Mouse (Mus musculus) heart, embryonic 16.5 days (tissue): ENCODE results near the gene Crocc2. TPM values are rescaled to one million over a fixed set of nuclear protein-coding genes. Genes with fewer than 3 reads are reported as not detected.
A peak's percentile ranks its signal among the peaks of the same experiment; 100 is the strongest.

Source experiments
- ATAC-seq: fragments of 200-750 bp; cut with Nextera tagmentation; replicated peaks from 2 replicates; pipeline ENCODE4 v1.8.0; 2017; ENCODE audit warnings: moderate number of reproducible peaks; ENCODE audit not compliant: insufficient read depth, low FRiP score; ENCODE audit errors: extremely low read depth
- H3K27ac ChIP-seq: fragments of 300-500 bp; sonication (generic); 2 replicates; pipeline ENCODE4 v1.5.1; 2014; ENCODE audit warnings: mild to moderate bottlenecking, low read length, control low read depth, moderate library complexity
- H3K27me3 ChIP-seq: fragments of 300-500 bp; sonication (generic); 2 replicates; pipeline ENCODE4 v1.6.1; 2014; ENCODE audit warnings: low read length, mixed read lengths; ENCODE audit not compliant: control insufficient read depth, insufficient read depth
- H3K36me3 ChIP-seq: fragments of 300-500 bp; sonication (generic); 2 replicates; pipeline ENCODE4 v1.6.1; 2014; ENCODE audit not compliant: control insufficient read depth, insufficient read depth
- H3K4me1 ChIP-seq: fragments of 300-500 bp; sonication (generic); 2 replicates; pipeline ENCODE4 v1.6.1; 2014; ENCODE audit warnings: low read length, mixed read lengths; ENCODE audit not compliant: control insufficient read depth, insufficient read depth
- H3K4me2 ChIP-seq: fragments of 300-500 bp; sonication (generic); 2 replicates; pipeline ENCODE4 v1.6.1; 2014; ENCODE audit warnings: low read depth, mild to moderate bottlenecking, control low read depth, low read length
- H3K4me3 ChIP-seq: fragments of 300-500 bp; sonication (generic); 2 replicates; pipeline ENCODE4 v1.5.1; 2014; ENCODE audit warnings: mild to moderate bottlenecking, control low read depth, low read length
- H3K9ac ChIP-seq: fragments of 300-500 bp; sonication (generic); 2 replicates; pipeline ENCODE4 v1.6.1; 2014; ENCODE audit warnings: low read length, control low read depth
- H3K9me3 ChIP-seq: fragments of 300-500 bp; sonication (generic); replicated peaks from 2 replicates; pipeline ENCODE4 v1.6.1; 2016; ENCODE audit warnings: low read length; ENCODE audit not compliant: control insufficient read depth
- WGBS: fragments of 180-500 bp; shearing (Covaris S2); extraction: QIAGEN DNeasy Blood & Tissue Kit; methylation state at CpG from one replicate; pipeline ENCODE4 v1.1.7; 2014; 5-methylcytosine and 5-hydroxymethylcytosine counted together
- polyA plus RNA-seq: library from polyadenylated mRNA; unstranded; fragments of >200 nt; fragmentation: Nextera tagmentation; extraction: Ambion mirVana; gene quantifications from 2 replicates; pipeline ENCODE4 v1.2.1, GENCODE M21; 2015

Gene Crocc2
- polyA plus RNA-seq, 1 experiment from 2014 or later = 0.38 TPM

DNA sequence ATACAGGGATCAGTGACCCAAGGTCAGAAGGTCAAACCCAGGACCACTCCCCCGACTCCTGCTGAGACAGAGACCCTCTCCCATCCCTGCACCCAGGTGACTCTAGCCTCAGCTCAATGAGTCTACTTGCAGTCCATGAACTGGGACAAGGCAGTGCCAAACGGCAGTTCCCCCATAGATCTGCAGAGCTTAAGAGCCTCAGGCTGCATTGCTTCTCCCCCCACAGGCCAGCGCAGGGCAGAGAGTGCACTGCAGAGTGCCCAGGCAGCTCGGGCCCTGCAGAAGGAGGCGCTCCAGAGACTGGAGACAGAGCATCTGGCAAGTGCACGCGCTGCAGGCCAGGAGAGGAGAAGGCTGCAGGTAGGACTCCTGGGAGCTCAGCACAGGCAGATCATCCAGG lies 49.0 kb downstream of the Crocc2 start:
- no peak overlapping the region for H3K4me3 ChIP-seq
- H3K9me3 ChIP-seq = no peaks in the 10 kb centered on the region
- peak; percentile 37; the same call in 1 of the 2 replicates for ATAC-seq
- no peak overlapping the region for H3K4me2 ChIP-seq
- peak overlapping the region; percentile 23; the same call in 1 of the 2 replicates for H3K9ac ChIP-seq
- no peaks in the 10 kb centered on the region for H3K27me3 ChIP-seq
- WGBS = 56% methylated on average over 7 of the region's 7 CpGs
- peaks cover 17% of the 10 kb centered on the region for H3K4me1 ChIP-seq
- no peaks in the 10 kb centered on the region for H3K36me3 ChIP-seq
- H3K27ac ChIP-seq = peak overlapping the region; percentile 81

DNA sequence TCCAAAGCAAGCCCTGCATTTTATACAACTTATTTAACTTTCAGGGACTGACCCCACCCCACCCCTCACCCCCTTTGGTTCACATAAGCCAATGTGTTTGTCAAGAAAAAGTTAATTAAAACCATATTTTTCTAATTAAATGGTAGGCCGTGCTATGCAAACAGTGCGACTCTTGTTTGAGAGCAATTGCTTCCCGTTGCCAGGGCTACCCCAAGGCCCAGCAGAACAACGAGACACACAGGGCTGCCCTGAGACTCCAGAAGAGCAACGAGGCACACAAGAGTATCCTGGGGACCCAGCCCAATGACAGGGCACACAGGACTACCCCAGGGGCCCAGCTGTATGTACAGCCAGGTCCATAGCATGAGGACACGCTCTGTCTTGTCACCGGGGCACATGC lies 52.3 kb downstream of the Crocc2 start:
- no peak overlapping the region for H3K4me2 ChIP-seq
- no peaks in the 10 kb centered on the region for H3K9me3 ChIP-seq
- no peak overlapping the region for H3K4me3 ChIP-seq
- H3K27ac ChIP-seq = no peak overlapping the region
- peaks cover 17% of the 10 kb centered on the region for H3K4me1 ChIP-seq
- no peak for ATAC-seq
- no peaks in the 10 kb centered on the region for H3K36me3 ChIP-seq
- 78% methylated on average over 7 of the region's 7 CpGs for whole genome bisulfite sequencing
- no peak overlapping the region for H3K9ac ChIP-seq
- H3K27me3 ChIP-seq = 0 out of 2 replicates have a peak, but pooled peaks cover 3% of the 10 kb centered on the region

DNA sequence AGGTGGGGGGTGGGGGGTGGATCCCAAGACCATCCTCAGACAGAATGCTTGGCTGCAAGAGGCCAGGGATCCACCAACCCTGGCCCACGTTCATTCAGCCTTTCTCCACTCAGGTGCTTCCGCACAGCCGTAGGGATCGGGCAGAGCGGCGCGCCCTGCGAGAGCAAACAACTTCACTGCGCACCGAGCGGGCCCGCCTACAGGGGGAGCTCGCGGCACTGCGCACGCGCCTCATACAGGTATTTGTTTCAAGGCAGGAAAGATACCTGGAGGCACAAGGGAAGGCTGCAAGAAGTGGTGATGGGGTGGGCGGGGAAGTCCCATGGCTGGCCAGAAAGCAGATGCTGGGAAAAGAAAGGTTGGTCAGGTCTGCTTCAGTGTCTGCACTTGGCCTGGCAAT lies 55.4 kb downstream of the Crocc2 start:
- Histone ChIP-seq H3K4me1 (no peaks in the 10 kb centered on the region), H3K4me2 (no peak overlapping the region), H3K27me3 (0 out of 2 replicates have a peak, but pooled peaks cover 3% of the 10 kb centered on the region), H3K27ac (no peak overlapping the region), H3K4me3 (no peak overlapping the region), H3K36me3 (no peaks in the 10 kb centered on the region), H3K9me3 (no peaks in the 10 kb centered on the region), H3K9ac (no peak overlapping the region)
- ATAC-seq = no peak
- 11% methylated on average over 18 of the region's 18 CpGs for WGBS

DNA sequence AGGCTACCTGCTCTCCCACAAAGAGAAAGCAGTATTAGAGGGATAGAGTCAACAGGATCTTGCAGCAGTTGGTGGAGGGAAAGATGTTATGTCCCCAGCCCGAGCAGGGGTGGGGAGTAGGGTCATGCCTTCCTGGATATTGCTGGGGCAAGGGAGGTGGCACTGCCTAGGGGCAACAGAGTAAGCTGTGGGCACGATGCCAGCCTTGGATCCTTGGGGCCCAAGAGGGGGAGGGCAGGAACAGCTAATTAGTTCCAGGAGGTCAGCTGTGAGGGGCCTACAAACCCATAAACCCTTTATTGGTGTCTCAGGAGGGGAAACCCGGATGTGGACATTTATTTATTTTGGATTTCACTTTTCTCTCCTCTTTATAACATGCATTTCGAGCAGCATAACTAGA lies 56.7 kb downstream of the Crocc2 start:
- no peak overlapping the region for H3K27ac ChIP-seq
- no peaks in the 10 kb centered on the region for H3K9me3 ChIP-seq
- no peak overlapping the region for H3K9ac ChIP-seq
- H3K4me1 ChIP-seq = peaks cover 5% of the 10 kb centered on the region; the same call in 1 of the 2 replicates
- WGBS = 43% methylated on average over 4 of the region's 4 CpGs
- no peaks in the 10 kb centered on the region for H3K36me3 ChIP-seq
- ATAC-seq = no peak
- no peak overlapping the region for H3K4me2 ChIP-seq
- H3K4me3 ChIP-seq = no peak overlapping the region
- H3K27me3 ChIP-seq = 0 out of 2 replicates have a peak, but pooled peaks cover 3% of the 10 kb centered on the region

DNA sequence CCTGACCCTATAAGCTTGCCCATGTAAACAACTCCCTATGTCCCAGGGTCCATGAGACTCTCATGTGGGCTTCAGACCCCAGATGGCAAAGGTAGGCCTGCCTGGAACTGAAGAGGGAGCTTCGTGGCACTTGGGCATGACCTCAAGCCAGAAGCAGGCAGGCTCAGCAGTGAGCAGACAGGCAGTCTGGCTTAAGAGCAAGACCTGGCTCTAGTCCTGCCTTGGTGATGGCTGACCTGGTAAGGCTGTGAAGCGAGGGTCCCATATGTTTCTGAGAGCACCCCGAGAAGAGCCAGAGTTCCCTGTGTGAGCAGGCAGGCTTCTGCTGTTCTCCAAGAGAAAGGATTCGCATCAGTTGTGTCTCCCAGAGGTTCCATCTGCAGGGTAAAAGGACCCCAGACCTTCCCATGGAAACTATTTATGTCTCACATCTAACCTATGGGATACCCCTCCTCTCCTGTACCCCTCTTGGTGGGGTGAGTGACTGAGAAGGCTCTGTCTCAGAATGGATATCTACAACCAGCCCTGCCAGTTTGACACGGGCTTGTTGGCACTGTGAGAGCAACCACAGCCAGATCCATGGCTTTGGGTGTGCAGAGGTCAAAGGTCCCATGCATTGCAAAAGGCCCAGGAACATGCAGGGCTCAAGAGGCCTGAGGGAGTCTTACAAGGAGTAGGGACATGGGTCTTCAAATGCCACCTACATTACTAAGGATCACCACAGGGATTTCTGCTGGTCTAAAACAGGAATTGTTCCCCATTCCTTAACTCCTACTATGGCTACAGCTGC lies 57.4 kb downstream of the Crocc2 start:
- no peak for ATAC-seq
- H3K9ac ChIP-seq = no peak overlapping the region
- H3K4me1 ChIP-seq = peaks cover 5% of the 10 kb centered on the region; the same call in 1 of the 2 replicates
- no peak overlapping the region for H3K4me3 ChIP-seq
- H3K27me3 ChIP-seq = 0 out of 2 replicates have a peak, but pooled peaks cover 3% of the 10 kb centered on the region
- H3K9me3 ChIP-seq = no peaks in the 10 kb centered on the region
- H3K4me2 ChIP-seq = no peak overlapping the region
- no peak overlapping the region; the same call in 1 of the 2 replicates for H3K27ac ChIP-seq
- 82% methylated on average over 5 of the region's 5 CpGs for WGBS
- H3K36me3 ChIP-seq = no peaks in the 10 kb centered on the region

DNA sequence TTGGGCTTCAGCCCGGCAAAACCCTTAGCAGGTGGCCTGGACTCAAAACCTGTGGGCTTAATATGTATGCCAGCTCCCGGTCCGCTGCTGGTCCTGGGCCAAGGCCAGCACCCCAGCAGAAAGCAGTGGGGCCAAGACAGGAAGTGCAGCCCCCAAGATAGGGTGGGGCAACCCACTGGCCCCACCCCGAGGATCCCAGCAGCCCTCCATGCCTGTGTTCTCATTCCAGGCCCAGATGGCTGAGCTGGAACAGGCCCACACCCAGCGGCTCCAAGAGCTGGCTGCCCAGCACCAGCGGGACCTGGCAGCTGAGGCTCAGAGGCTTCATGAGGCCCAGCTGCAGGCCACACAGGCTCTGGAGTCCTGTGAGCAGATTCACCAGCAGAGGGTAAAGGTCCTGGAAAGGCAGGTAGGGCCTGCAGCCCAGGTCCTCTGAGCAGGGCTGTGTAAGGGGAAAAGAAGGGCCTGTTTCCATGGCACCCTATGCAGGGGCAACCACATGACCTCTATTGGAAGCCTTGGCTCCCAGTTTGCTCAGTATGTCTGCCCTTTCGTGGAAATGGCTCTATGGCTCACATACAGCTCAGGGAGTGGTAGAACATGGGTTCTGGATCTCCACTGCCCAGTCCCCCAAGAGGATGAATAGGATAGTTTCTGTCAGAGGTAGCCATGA lies 58.9 kb downstream of the Crocc2 start:
- ATAC-seq = no peak
- no peaks in the 10 kb centered on the region for H3K9me3 ChIP-seq
- WGBS = 74% methylated on average over 7 of the region's 7 CpGs
- peaks cover 5% of the 10 kb centered on the region; the same call in 1 of the 2 replicates for H3K4me1 ChIP-seq
- no peak overlapping the region for H3K27ac ChIP-seq
- no peak overlapping the region for H3K4me3 ChIP-seq
- 0 out of 2 replicates have a peak, but pooled peaks cover 3% of the 10 kb centered on the region for H3K27me3 ChIP-seq
- H3K9ac ChIP-seq = no peak overlapping the region
- H3K36me3 ChIP-seq = no peaks in the 10 kb centered on the region
- no peak overlapping the region for H3K4me2 ChIP-seq

DNA sequence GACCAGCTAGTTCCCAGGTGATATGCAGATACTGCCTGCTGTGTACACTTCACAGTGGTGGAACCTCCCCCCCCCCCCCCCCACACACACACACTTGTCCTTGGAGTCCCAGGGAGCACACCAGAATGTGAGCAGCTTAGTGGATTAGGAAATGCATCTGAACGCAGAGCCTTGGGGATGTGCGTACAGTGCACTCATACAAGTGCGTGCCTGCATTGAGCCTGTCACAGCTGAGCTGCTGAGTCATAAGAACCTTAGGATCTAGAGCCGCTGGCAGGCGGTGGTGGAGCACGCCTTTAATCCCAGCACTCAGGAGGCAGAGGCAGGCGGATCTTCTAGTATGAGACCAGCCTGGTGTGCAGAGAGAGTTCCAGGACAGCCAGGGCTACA lies 59.4 kb downstream of the Crocc2 start:
- no peak for ATAC-seq
- WGBS = 90% methylated on average over 7 of the region's 7 CpGs

DNA sequence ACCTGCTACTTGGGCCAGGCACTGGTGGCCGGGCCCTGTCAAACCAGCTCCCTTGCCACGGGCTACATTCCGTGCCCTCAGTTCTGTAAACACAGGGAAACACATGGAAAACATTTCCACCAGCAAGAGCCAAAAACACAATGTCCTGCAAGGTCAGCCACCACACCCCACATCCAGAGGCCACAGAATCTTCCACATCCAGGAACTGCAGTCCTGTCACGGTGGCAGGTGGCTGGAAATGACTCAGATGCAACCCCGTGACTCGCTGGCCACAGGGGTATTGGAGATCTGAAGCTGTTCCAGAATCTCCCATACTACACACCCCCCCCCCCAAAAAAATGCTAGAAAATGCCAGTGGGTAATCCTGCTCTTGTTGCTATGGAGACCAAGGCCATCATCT lies 60.7 kb downstream of the Crocc2 start:
- peaks cover 5% of the 10 kb centered on the region; the same call in 1 of the 2 replicates for H3K4me1 ChIP-seq
- no peak overlapping the region for H3K4me2 ChIP-seq
- ATAC-seq = no peak
- 78% methylated on average over 6 of the region's 6 CpGs for whole genome bisulfite sequencing
- no peak overlapping the region for H3K4me3 ChIP-seq
- no peak overlapping the region for H3K27ac ChIP-seq
- peaks cover 3% of the 10 kb centered on the region; the same call in 1 of the 2 replicates for H3K27me3 ChIP-seq
- H3K9me3 ChIP-seq = no peaks in the 10 kb centered on the region
- H3K36me3 ChIP-seq = no peaks in the 10 kb centered on the region
- H3K9ac ChIP-seq = no peak overlapping the region

More for the DNA sequence above, 59.4 kb downstream of the Crocc2 start:
- H3K4me2 ChIP-seq = no peak overlapping the region
- H3K36me3 ChIP-seq = no peaks in the 10 kb centered on the region
- H3K4me3 ChIP-seq = no peak overlapping the region
- H3K27me3 ChIP-seq = 0 out of 2 replicates have a peak, but pooled peaks cover 3% of the 10 kb centered on the region
- peaks cover 5% of the 10 kb centered on the region; the same call in 1 of the 2 replicates for H3K4me1 ChIP-seq
- H3K27ac ChIP-seq = no peak overlapping the region
- H3K9me3 ChIP-seq = no peaks in the 10 kb centered on the region
- no peak overlapping the region for H3K9ac ChIP-seq

DNA sequence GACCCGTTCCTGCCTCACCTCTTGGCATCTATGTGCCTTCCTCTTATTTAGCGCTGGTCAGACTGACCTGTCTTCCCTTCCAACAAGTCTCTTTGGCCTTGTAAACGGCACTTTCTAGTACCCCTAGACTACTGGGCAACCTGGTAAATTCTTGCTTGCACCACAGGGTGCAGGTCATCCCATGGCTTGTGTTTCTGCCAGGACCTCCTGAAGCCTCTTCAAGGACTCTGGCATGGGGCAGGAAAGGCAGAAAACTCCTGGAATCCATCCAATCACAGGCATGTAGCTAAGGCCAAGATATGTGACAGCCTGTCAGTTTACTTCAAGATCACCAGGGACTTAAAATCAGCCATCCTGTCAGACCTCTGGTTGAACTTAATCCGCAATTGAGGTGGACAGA lies 61.1 kb downstream of the Crocc2 start:
- no peak for ATAC-seq
- 61% methylated on average over 4 of the region's 4 CpGs for WGBS
- H3K27me3 ChIP-seq = peaks cover 7% of the 10 kb centered on the region; the same call in 1 of the 2 replicates
- no peak overlapping the region for H3K4me2 ChIP-seq
- H3K36me3 ChIP-seq = no peaks in the 10 kb centered on the region
- peaks cover 5% of the 10 kb centered on the region; the same call in 1 of the 2 replicates for H3K4me1 ChIP-seq
- no peak overlapping the region for H3K9ac ChIP-seq
- H3K4me3 ChIP-seq = no peak overlapping the region
- H3K9me3 ChIP-seq = no peaks in the 10 kb centered on the region
- H3K27ac ChIP-seq = no peak overlapping the region
